Mouse (Mus musculus) midbrain, embryonic 13.5 days (tissue): ENCODE results near the gene Gm45521. TPM values are rescaled to one million over a fixed set of nuclear protein-coding genes. Genes with fewer than 3 reads are reported as not detected.
"Not testable (repeated sequence)": the region's sequence is repeated elsewhere in the genome, so short reads cannot be mapped to it uniquely, and the experiment has no call there.

ENCODE experiments used
- ATAC-seq: fragments of 200-750 bp; cut with Nextera tagmentation; 2 replicates; pipeline ENCODE4 v1.8.0; 2017; ENCODE audit warnings: mild to moderate bottlenecking, moderate TSS enrichment, moderate library complexity
- H3K27ac ChIP-seq: fragments of 300-500 bp; sonication (generic); 2 replicates; pipeline ENCODE4 v1.5.1; 2015; ENCODE audit warnings: inconsistent platforms, mild to moderate bottlenecking, moderate library complexity
- H3K27me3 ChIP-seq: fragments of 300-500 bp; sonication (generic); 2 replicates; pipeline ENCODE4 v1.6.1; 2015; ENCODE audit warnings: mild to moderate bottlenecking, inconsistent platforms
- H3K36me3 ChIP-seq: fragments of 300-500 bp; sonication (generic); 2 replicates; pipeline ENCODE4 v1.6.1; 2015; ENCODE audit warnings: mild to moderate bottlenecking, inconsistent platforms
- H3K4me1 ChIP-seq: fragments of 300-500 bp; sonication (generic); replicated peaks from 2 replicates; pipeline ENCODE4 v1.6.1; 2015; ENCODE audit warnings: inconsistent platforms
- H3K4me2 ChIP-seq: fragments of 300-500 bp; sonication (generic); replicated peaks from 2 replicates; pipeline ENCODE4 v1.6.1; 2015; ENCODE audit warnings: moderate library complexity, mild to moderate bottlenecking, inconsistent platforms
- H3K4me3 ChIP-seq: fragments of 300-500 bp; sonication (generic); replicated peaks from 2 replicates; pipeline ENCODE4 v1.5.1; 2015; ENCODE audit warnings: mild to moderate bottlenecking, inconsistent platforms
- H3K9ac ChIP-seq: fragments of 300-500 bp; sonication (generic); replicated peaks from 2 replicates; pipeline ENCODE4 v1.6.1; 2015; ENCODE audit warnings: mild to moderate bottlenecking, inconsistent platforms
- H3K9me3 ChIP-seq: fragments of 300-500 bp; sonication (generic); 2 replicates; pipeline ENCODE4 v1.6.1; 2016; ENCODE audit warnings: mild to moderate bottlenecking, inconsistent platforms
- WGBS: fragments of 180-500 bp; shearing (Covaris S2); methylation state at CpG from one replicate; pipeline ENCODE4 v1.1.7; 2015; 5-methylcytosine and 5-hydroxymethylcytosine counted together
- polyA plus RNA-seq: library from polyadenylated mRNA; unstranded; fragments of >200 nt; fragmentation: Nextera tagmentation; extraction: Ambion mirVana; gene quantifications from 2 replicates; pipeline ENCODE4 v1.2.1, GENCODE M21; 2015

The Gm45521 gene
- polyA plus RNA-seq, 1 experiment from 2014 or later: 0.42 TPM

DNA sequence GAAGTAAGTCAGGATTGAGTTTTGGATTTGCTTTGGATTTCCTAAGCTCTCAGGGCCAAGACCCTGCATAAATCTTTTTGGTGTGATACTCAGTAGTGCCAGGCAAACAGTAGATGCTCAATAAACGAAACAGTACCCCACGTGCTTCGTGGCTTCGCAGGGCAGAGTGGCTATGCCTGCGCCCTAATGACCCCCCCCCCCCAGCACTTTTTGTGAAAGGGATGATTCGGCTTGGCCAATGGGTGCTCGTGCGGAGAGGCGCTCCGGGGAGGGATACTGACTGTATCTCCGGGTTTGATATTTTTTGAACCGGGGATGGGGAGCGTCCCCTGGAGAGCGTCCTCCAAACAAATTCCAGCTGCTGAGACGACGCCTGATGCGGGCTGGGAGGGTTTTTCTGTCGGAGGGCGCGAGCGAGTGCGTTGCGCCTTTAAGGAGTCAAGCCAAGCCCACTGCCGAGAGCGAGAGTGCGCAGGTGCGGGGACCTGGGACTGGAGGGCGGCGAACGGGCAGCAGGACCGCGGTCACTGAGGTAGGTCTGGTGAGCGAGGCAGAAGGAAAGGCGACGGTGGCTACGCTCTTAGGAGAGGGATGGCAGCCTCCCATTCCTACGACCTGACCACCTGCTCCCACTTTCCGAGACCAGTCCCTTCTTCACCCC lies 45.5 kb downstream of the Gm45521 start, which contains the start of gene Abhd6:
Gene Abhd6 (plus strand): TSS at position 471 of the 661 bp plus-strand sequence.
- peak; percentile 94 for ATAC-seq
- H3K36me3 ChIP-seq: no peaks in the 10 kb centered on the region
- WGBS: 2% methylated on average over 38 of the region's 38 CpGs

DNA sequence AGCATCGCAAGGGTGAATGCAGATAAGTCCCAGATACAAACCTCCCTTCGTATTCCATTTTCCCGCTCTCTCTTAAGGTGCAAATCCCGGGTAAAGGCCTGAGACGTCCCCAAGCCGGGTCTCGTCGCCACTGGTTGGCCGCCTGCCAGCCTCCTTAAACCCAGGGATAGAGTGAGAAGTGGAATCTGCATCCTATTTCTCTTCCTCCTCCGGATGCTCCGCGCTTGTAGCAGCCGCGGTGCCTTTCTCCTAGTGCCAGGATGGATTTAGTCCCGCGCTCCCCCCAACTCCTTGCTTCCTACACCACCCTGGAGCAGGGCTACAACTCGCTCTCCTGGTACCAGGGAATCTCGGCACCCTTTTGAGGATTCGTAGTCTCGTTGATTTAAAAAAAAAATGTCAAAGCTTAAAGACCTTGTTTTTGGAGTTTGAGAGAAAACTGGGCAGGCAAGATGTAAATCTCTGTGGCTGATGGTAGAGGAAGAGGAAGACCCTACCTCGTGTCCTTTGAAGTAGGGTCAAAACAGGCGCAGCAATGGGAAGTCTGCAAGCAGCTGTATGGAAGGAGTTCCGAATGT lies 46.1 kb downstream of the Gm45521 start:
- Histone ChIP-seq H3K36me3 (no peaks in the 10 kb centered on the region), H3K4me1 (peaks cover 17% of the 10 kb centered on the region), H3K9ac (peak overlapping the region; percentile 76), H3K27ac (peak overlapping the region; percentile 81), H3K9me3 (no peaks in the 10 kb centered on the region), H3K4me2 (peak overlapping the region; percentile 80), H3K4me3 (peak overlapping the region; percentile 65), H3K27me3 (peaks cover 48% of the 10 kb centered on the region)
- peak; percentile 81; the same call in 1 of the 2 replicates for ATAC-seq
- WGBS: 1% methylated on average over 23 of the region's 23 CpGs

More for the DNA sequence above, 45.5 kb downstream of the Gm45521 start, which contains the start of gene Abhd6:
- Histone ChIP-seq H3K27ac (peak within 1 kb of the TSS; percentile 81), H3K4me1 (peaks cover 17% of the 10 kb centered on the region), H3K9ac (peak within 1 kb of the TSS; percentile 76), H3K9me3 (no peaks in the 10 kb centered on the region), H3K27me3 (peaks cover 48% of the 10 kb centered on the region), H3K4me2 (peak within 1 kb of the TSS; percentile 80), H3K4me3 (peak within 1 kb of the TSS; percentile 65)

DNA sequence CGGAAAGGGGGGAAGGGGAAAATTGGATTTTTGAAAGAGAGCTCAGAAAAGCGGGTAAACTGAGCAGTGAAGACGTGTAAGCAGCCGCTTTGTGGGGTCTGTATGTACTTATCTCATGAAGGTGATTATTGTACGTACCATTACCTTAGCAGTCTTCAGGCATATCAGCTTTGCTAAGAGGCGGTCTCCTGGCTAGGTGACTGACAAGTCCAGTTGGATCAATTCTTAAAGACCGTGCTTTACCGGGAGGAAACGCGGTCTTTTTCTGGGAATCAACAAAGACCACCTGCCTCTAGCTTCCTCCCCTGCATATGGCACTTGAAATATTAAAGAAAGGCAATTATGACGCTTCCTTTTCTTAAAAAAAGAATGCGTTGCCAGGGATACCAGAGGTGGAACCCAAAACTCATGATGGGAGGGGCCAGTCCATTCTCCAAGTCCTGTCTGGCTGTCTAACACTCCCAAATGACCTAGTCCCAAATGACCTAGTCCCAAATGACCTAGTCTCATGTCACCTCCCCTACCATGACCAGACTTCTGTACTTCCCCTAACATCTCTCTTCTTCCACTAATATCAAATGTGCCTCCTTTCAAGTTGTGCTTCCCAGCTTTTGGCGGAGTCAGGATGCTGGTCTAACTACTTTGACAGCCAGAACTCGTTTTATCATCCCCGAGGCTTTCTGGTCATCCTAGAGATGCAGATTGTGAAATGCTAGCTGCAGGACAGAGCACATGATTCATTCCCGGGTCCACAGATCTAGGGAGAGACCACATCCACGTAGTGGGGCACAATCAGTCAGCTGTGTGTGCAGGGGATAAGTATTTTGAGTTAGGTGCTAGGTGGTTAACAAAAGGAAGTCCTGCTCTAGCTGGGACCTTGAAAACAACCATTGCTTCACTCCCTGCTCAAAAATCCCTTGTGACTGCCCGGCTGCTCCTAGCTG lies 46.9 kb downstream of the Gm45521 start:
- Histone ChIP-seq H3K9ac (peak overlapping the region; percentile 76), H3K36me3 (no peaks in the 10 kb centered on the region), H3K4me1 (peaks cover 17% of the 10 kb centered on the region), H3K4me3 (peak overlapping the region; percentile 65), H3K27me3 (peaks cover 41% of the 10 kb centered on the region), H3K27ac (peak overlapping the region; percentile 81; the same call in 1 of the 2 replicates), H3K4me2 (peak overlapping the region; percentile 80), H3K9me3 (no peaks in the 10 kb centered on the region)
- 36% methylated on average over 18 of the region's 18 CpGs for WGBS
- no peak for ATAC-seq

DNA sequence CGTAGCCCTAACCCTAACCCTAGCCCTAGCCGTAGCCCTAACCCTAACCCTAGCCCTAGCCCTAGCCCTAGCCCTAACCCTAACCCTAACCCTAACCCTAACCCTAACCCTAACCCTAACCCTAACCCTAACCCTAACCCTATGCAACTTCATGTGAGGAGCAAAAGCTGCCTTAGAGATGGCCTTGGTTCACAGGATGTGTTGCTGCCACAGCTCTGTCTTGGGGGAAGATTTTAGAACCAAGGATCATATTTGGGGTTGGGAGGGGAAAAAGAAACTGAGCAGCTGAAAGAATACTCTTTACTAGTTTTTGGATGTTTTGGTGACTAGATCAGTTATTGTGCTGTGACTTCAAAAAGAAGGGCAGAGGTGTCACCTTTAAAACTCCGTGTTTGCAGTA lies 49.0 kb downstream of the Gm45521 start:
- H3K4me1 ChIP-seq: peaks cover 17% of the 10 kb centered on the region
- not testable (repeated sequence) for ATAC-seq
- 60% methylated on average over 3 of the region's 3 CpGs for WGBS

GRCm38 (mm10) chr14:8007084-8007483 lies 50.0 kb downstream of the Gm45521 start:
- no peak overlapping the region for H3K9ac ChIP-seq
- peaks cover 11% of the 10 kb centered on the region for H3K27me3 ChIP-seq
- H3K36me3 ChIP-seq: no peaks in the 10 kb centered on the region
- H3K27ac ChIP-seq: no peak overlapping the region
- ATAC-seq: no peak
- H3K4me2 ChIP-seq: no peak overlapping the region
- H3K9me3 ChIP-seq: no peaks in the 10 kb centered on the region
- H3K4me3 ChIP-seq: no peak overlapping the region
- peaks cover 17% of the 10 kb centered on the region for H3K4me1 ChIP-seq

More for the DNA sequence above, 49.0 kb downstream of the Gm45521 start:
- not testable (repeated sequence) for H3K36me3 ChIP-seq, H3K9me3 ChIP-seq, H3K9ac ChIP-seq, H3K27ac ChIP-seq, H3K4me3 ChIP-seq, H3K4me2 ChIP-seq
- H3K27me3 ChIP-seq: peaks cover 21% of the 10 kb centered on the region

GRCm38 (mm10) chr14:8007486-8007885 lies 50.4 kb downstream of the Gm45521 start:
- ATAC-seq: no peak
- Histone ChIP-seq H3K36me3 (no peaks in the 10 kb centered on the region), H3K4me1 (peaks cover 17% of the 10 kb centered on the region), H3K9me3 (no peaks in the 10 kb centered on the region), H3K27me3 (0 out of 2 replicates have a peak, but pooled peaks cover 8% of the 10 kb centered on the region), H3K4me2 (no peak overlapping the region), H3K27ac (no peak overlapping the region), H3K9ac (no peak overlapping the region), H3K4me3 (no peak overlapping the region)
- WGBS: 84% methylated on average over 2 of the region's 2 CpGs

GRCm38 (mm10) chr14:8007923-8008322 lies 50.8 kb downstream of the Gm45521 start:
- H3K9ac ChIP-seq: no peak overlapping the region
- no peak overlapping the region for H3K27ac ChIP-seq
- no peaks in the 10 kb centered on the region for H3K9me3 ChIP-seq
- no peaks in the 10 kb centered on the region for H3K36me3 ChIP-seq
- no peak overlapping the region for H3K4me2 ChIP-seq
- H3K4me3 ChIP-seq: no peak overlapping the region
- H3K27me3 ChIP-seq: 0 out of 2 replicates have a peak, but pooled peaks cover 8% of the 10 kb centered on the region
- no peak for ATAC-seq
- peaks cover 17% of the 10 kb centered on the region for H3K4me1 ChIP-seq
- WGBS: 90% methylated on average over 10 of the region's 10 CpGs

Other genes starting within 250 kb of the Gm45521 start
- not detected in 2 replicates for gene Gm26661, start 165.7 kb upstream of the Gm45521 start, polyA plus RNA-seq
- gene Flnb, start 139.3 kb upstream of the Gm45521 start, polyA plus RNA-seq: 10.8 and 11.3 TPM in 2 replicates
- 0.03 and 0.10 TPM in 2 replicates for gene Dnase1l3, start 37.3 kb downstream of the Gm45521 start, polyA plus RNA-seq
- gene Abhd6, start 45.6 kb downstream of the Gm45521 start, polyA plus RNA-seq: 25.9 and 28.4 TPM in 2 replicates
- gene Rpp14, start 123.1 kb downstream of the Gm45521 start, polyA plus RNA-seq: 47.9 and 52.4 TPM in 2 replicates
- 49.2 and 50.2 TPM in 2 replicates for gene Pxk, start 140.9 kb downstream of the Gm45521 start, polyA plus RNA-seq
- gene Pdhb, start 215.7 kb downstream of the Gm45521 start, polyA plus RNA-seq: 254 TPM in 2 replicates